Comparison of ENCODE assay signal across 8 mouse cellular contexts in the genomic region with DNA sequence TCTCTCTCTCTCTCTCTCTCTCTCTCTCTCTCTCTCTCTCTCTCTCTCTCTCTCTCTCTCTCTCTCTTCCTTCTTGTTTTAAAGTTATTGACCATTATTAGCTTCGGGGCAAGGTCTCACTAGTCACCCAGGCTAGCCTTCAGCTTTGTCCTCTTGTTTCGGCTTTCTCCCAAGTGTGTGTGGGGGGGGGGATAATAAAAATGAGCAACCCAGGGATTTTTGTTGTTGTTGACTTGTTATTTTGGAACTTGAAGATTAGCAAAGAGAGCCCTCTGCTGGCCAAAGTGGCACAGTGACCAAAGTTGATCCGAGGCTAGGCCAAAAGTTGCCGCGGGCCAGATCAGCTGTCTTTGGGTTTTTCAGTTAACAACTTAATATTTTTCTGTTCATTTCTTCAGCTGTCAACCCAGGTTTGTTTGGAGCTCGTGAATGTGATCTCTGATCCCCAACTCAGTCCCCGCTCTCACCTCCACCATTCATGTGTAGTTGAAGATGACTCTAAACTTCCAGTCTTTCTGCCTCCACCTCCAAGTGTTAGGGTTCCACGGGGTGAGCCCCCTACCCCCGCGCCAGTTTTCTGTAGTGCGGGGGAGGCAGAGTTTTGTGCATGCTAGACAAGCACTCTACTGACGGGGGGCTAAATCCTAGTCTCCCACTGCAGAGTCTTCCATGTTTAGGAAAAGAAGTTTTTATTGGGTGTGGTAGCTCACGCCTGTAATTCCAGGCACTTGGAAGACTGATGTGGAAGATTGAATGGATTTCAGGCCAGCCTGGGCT. TPM values are rescaled to one million over a fixed set of nuclear protein-coding genes. Genes with fewer than 3 reads are reported as not detected.
A peak's percentile ranks its signal among the peaks of the same experiment; 100 is the strongest.
DNase-seq lines count a peak whose midpoint lies in the region; ATAC-seq lines count a peak whose summit lies in the region.

No protein-coding gene starts in this region.

- no peak for ATAC-seq in frontal cortex, adult (ENCODE audit: low TSS enrichment)
- 0 out of 2 replicates have a peak, but pooled peaks have one; percentile 56 for ATAC-seq in embryonic facial prominence, embryonic 13.5 days (ENCODE audit: insufficient number of reproducible peaks, insufficient read depth, low FRiP score, low TSS enrichment, low read depth)
- 0 out of 2 replicates have a peak, but pooled peaks have one; percentile 48 for ATAC-seq in midbrain, embryonic 13.5 days

- intact Hi-C loops in heart, postnatal 25 days (cut with DNase I), result loop anchor here (2.0 to 5.0 kb wide), 3 partner anchors 50 to 289 kb away; partner anchors contain the start of gene Gpr19

- H3K9me3 ChIP-seq in embryonic facial prominence, embryonic 13.5 days, result no peaks in the 10 kb centered on the region
- no peaks in the 10 kb centered on the region for H3K9me3 ChIP-seq in midbrain, embryonic 13.5 days

- H3K27me3 ChIP-seq in embryonic facial prominence, embryonic 13.5 days, result no peaks in the 10 kb centered on the region
- no peaks in the 10 kb centered on the region for H3K27me3 ChIP-seq in midbrain, embryonic 13.5 days

- H3K4me3 ChIP-seq in embryonic facial prominence, embryonic 13.5 days, result no peak overlapping the region
- no peak overlapping the region for H3K4me3 ChIP-seq in midbrain, embryonic 13.5 days (replicated peaks)

- no peak overlapping the region for H3K27ac ChIP-seq in embryonic facial prominence, embryonic 13.5 days
- H3K27ac ChIP-seq in midbrain, embryonic 13.5 days, result no peak overlapping the region

- no peak overlapping the region for H3K9ac ChIP-seq in embryonic facial prominence, embryonic 13.5 days
- H3K9ac ChIP-seq in midbrain, embryonic 13.5 days (replicated peaks), result no peak overlapping the region

- peaks cover 12% of the 10 kb centered on the region; the same call in 1 of the 2 replicates for H3K36me3 ChIP-seq in embryonic facial prominence, embryonic 13.5 days
- no peaks in the 10 kb centered on the region for H3K36me3 ChIP-seq in midbrain, embryonic 13.5 days

- no peak overlapping the region for H3K4me2 ChIP-seq in embryonic facial prominence, embryonic 13.5 days
- H3K4me2 ChIP-seq in midbrain, embryonic 13.5 days (replicated peaks), result no peak overlapping the region

- DNase-seq in frontal cortex, postnatal 14 days (ENCODE audit: low spot score in 2 of 2), result peak; percentile 17 to 40
- peak; percentile 63 to 76 for DNase-seq in adrenal gland, postnatal 36 days
- DNase-seq in heart, postnatal 25 days (ENCODE audit: low spot score), result peak; percentile 49
- DNase-seq in layer of hippocampus, postnatal 36 days, result peak; percentile 47 to 63
- DNase-seq in spleen, postnatal 14 days (ENCODE audit: low spot score in 2 of 2), result peak; percentile 31 to 70

- WGBS in embryonic facial prominence, embryonic 13.5 days, result 45% methylated on average over 13 of the region's 13 CpGs
- WGBS in midbrain, embryonic 13.5 days, result 49% methylated on average over 13 of the region's 13 CpGs

- peaks cover 10% of the 10 kb centered on the region for H3K4me1 ChIP-seq in embryonic facial prominence, embryonic 13.5 days
- H3K4me1 ChIP-seq in midbrain, embryonic 13.5 days (replicated peaks), result no peaks in the 10 kb centered on the region

RNA-seq across cellular contexts. Expression of gene Cdkn1b, which starts 27.3 kb away (rescaled TPM):
- total RNA-seq in adrenal gland, postnatal 36 days (2021), result 10 to 100 TPM; 35.3 to 74.4 TPM
- polyA plus RNA-seq in embryonic facial prominence, embryonic 13.5 days (2015; fragmentation: Nextera tagmentation; extraction: Ambion mirVana), result 18.9 and 24.4 TPM in 2 replicates
- 10 to 100 TPM; 40.3 to 49.5 TPM for total RNA-seq in heart, postnatal 25 days (2021)
- total RNA-seq in layer of hippocampus, postnatal 36 days (2021), result 10 to 100 TPM; 51.0 to 52.6 TPM
- polyA plus RNA-seq in midbrain, embryonic 13.5 days (2015; fragmentation: Nextera tagmentation; extraction: Ambion mirVana), result 33.8 and 35.1 TPM in 2 replicates

RNA-seq across cellular contexts. Expression of gene Apold1, which starts 34.0 kb away (rescaled TPM):
- total RNA-seq in adrenal gland, postnatal 36 days (2021), result 1 to 10 TPM; 4.5 to 5.5 TPM
- 3.8 and 4.2 TPM in 2 replicates for polyA plus RNA-seq in embryonic facial prominence, embryonic 13.5 days (2015; fragmentation: Nextera tagmentation; extraction: Ambion mirVana)
- total RNA-seq in heart, postnatal 25 days (2021), result 1 to 10 TPM; 7.0 to 8.2 TPM
- 1 to 10 TPM; 3.1 to 3.4 TPM for total RNA-seq in layer of hippocampus, postnatal 36 days (2021)
- 3.0 and 3.7 TPM in 2 replicates for polyA plus RNA-seq in midbrain, embryonic 13.5 days (2015; fragmentation: Nextera tagmentation; extraction: Ambion mirVana)

RNA-seq across cellular contexts. Expression of gene Gpr19, which starts 49.1 kb away (rescaled TPM):
- 1 to 10 TPM; 5.7 to 6.9 TPM for total RNA-seq in adrenal gland, postnatal 36 days (2021)
- polyA plus RNA-seq in embryonic facial prominence, embryonic 13.5 days (2015; fragmentation: Nextera tagmentation; extraction: Ambion mirVana), result 9.1 TPM in 2 replicates
- 1 to 10 TPM; 3.3 to 5.1 TPM for total RNA-seq in heart, postnatal 25 days (2021)
- total RNA-seq in layer of hippocampus, postnatal 36 days (2021), result 10 to 100 TPM; 28.1 to 29.3 TPM
- polyA plus RNA-seq in midbrain, embryonic 13.5 days (2015; fragmentation: Nextera tagmentation; extraction: Ambion mirVana), result 45.0 and 47.9 TPM in 2 replicates
